ENCODE assay signal across 10 mouse cellular contexts in the genomic region with DNA sequence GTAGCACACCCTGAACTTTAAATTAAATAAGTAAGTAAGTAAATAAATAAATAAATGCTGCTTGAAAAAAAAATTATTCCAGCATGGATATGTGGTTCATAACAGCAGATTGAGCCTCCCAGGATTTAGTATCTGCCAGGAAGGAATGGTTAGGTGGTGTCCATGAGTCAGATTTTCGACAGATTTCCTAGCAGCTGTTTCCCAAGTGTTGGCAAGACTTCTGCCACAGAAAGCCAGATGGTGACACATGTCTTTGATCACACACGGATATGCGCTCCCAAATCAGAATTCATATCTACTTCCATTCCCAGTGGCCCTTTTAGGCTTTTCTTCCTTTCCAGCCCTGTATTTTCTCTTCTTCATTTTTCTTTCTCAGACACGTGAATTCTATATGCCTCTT. TPM values are rescaled to one million over a fixed set of nuclear protein-coding genes. Genes with fewer than 3 reads are reported as not detected.
DNase-seq lines count a peak whose midpoint lies in the region; ATAC-seq lines count a peak whose summit lies in the region.
"Had no signal": no experiment of that assay in that cellular context is flagged by ENCODE, and none has a peak within 500 bp of the region (broad histone marks: within the 10 kb centered on the region; RNA-seq: fewer than 3 reads in every experiment).

No protein-coding gene starts in this region.

- no peaks in the 10 kb centered on the region for H3K27me3 ChIP-seq in heart, embryonic 13.5 days (replicated peaks)
- H3K27me3 ChIP-seq in neural tube, embryonic 15.5 days (replicated peaks) = no peaks in the 10 kb centered on the region

- no peak overlapping the region for H3K4me3 ChIP-seq in heart, embryonic 13.5 days
- H3K4me3 ChIP-seq in neural tube, embryonic 15.5 days (replicated peaks) = no peak overlapping the region
- H3K4me3 ChIP-seq: erythroblast, embryonic 14.5 days had no signal

- DNase-seq in adrenal gland, adult 8-10 months = peak; percentile 44
- DNase-seq in adrenal gland, postnatal 4 days (ENCODE audit: low spot score in 2 of 2) = no peak
- peak; percentile 20 for DNase-seq in lung, postnatal 10 days
- DNase-seq in lung, adult 18-20 months = no peak
- DNase-seq in lung, postnatal 36 days = peak; percentile 55
- no peak for DNase-seq in spleen, postnatal 10 days (ENCODE audit: low spot score in 2 of 2)
- DNase-seq: kidney, postnatal 36 days had no signal

- H3K9ac ChIP-seq in heart, embryonic 13.5 days = no peak overlapping the region
- no peak overlapping the region for H3K9ac ChIP-seq in neural tube, embryonic 15.5 days (replicated peaks)

- WGBS in heart, embryonic 13.5 days = 43% methylated on average over 4 of the region's 4 CpGs
- WGBS in neural tube, embryonic 15.5 days = 71% methylated on average over 4 of the region's 4 CpGs

- H3K4me2 ChIP-seq in heart, embryonic 13.5 days = 0 out of 2 replicates have a peak overlapping the region, but pooled peaks have one; percentile 19
- no peak overlapping the region for H3K4me2 ChIP-seq in neural tube, embryonic 15.5 days

- peaks cover 40% of the 10 kb centered on the region for H3K4me1 ChIP-seq in heart, embryonic 13.5 days
- peaks cover 5% of the 10 kb centered on the region; the same call in 1 of the 2 replicates for H3K4me1 ChIP-seq in neural tube, embryonic 15.5 days

- H3K27ac ChIP-seq in heart, embryonic 13.5 days (replicated peaks) = no peak overlapping the region
- H3K27ac ChIP-seq in neural tube, embryonic 15.5 days (replicated peaks) = no peak overlapping the region

- H3K9me3 ChIP-seq in heart, embryonic 13.5 days = no peaks in the 10 kb centered on the region
- H3K9me3 ChIP-seq in neural tube, embryonic 15.5 days (replicated peaks) = no peaks in the 10 kb centered on the region

- no peak for ATAC-seq in heart, embryonic 13.5 days (ENCODE audit: extremely low read depth, insufficient number of reproducible peaks, low FRiP score, low TSS enrichment)
- ATAC-seq in neural tube, embryonic 15.5 days (ENCODE audit: low FRiP score) = no peak

- no peaks in the 10 kb centered on the region for H3K36me3 ChIP-seq in heart, embryonic 13.5 days
- no peaks in the 10 kb centered on the region for H3K36me3 ChIP-seq in neural tube, embryonic 15.5 days

RNA-seq across cellular contexts. Expression of gene Slc16a1, which starts 28.5 kb away (rescaled TPM):
- 10 to 100 TPM; 17.5 to 29.1 (median 23.5) TPM for total RNA-seq in adrenal gland, adult 8-10 months (2022)
- 10 to 100 TPM; 57.6 to 63.5 TPM for total RNA-seq in adrenal gland, postnatal 4 days (2021)
- 65.4 and 70.4 TPM in 2 replicates for polyA plus RNA-seq in heart, embryonic 13.5 days (2015; fragmentation: Nextera tagmentation; extraction: Ambion mirVana)
- 10.5 and 16.8 TPM in 2 replicates for polyA plus RNA-seq in neural tube, embryonic 15.5 days (2015; fragmentation: Nextera tagmentation; extraction: Ambion mirVana)

Comparison
In these comparisons a context has a peak if more than half of its experiments do, and no peak if none do; other contexts are left out.
1. DNase-seq: peak in adrenal gland, adult 8-10 months (single experiment), lung, postnatal 10 days (single experiment) and lung, postnatal 36 days (single experiment); none in adrenal gland, postnatal 4 days (0 of 2), lung, adult 18-20 months (0 of 2) and spleen, postnatal 10 days (0 of 2).